Mouse (Mus musculus): ENCODE data around the gene Pkn1. TPM values are rescaled to one million over a fixed set of nuclear protein-coding genes. Genes with fewer than 3 reads are reported as not detected.
A peak's percentile ranks its signal among the peaks of the same experiment; 100 is the strongest.

The Pkn1 gene
- polyA plus RNA-seq, 1 experiment from 2014 or later = 26.1 TPM

DNA sequence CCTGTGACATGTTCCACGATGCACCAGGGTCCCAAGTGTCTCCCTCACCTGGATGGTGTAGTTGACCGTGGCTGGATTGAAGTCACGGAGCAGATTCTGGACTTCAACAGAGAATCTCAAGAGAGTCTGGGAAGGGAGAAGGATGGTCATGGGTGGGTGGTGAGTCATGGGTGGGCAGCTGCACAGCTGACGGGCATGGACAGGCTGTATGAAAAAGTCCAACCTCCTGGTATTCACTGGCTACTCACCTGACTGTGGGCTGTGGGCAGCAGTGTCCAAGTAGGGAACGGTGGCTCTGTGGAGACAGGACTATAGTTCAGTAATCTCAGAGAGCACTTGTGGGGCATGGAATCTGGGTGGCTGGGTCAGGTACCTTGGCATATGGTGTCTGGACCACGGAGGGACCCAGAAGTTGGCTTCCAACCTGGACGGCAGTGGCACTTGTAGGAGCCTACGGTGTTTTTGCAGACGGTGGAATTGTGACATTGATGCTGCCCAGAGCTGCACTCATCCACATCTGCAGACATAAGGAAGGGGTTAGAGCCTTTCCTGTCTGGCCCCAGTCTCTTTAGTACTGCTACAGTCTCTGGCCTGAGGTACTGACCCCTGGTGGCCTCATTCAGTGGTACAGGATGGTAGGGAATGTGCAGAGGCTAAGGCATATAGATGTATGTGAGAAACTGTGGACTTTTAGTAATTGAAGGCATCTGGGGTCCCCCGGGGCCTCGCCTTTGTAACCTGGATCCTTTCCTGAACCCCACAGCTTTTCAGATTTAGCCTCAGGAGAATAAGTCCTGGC is 30.2 kb upstream of the Pkn1 start:
- H3K36me3 ChIP-seq (ENCODE audit: control insufficient read depth, insufficient read depth, low read length) = peaks cover 48% of the 10 kb centered on the region
- 59% methylated on average over 11 of the region's 11 CpGs for WGBS
- ATAC-seq (ENCODE audit: low read depth) (no peak; the same call in 1 of the 2 replicates), DNase-seq (ENCODE audit: low spot score) (no peak)
- no peak overlapping the region for H3K27ac ChIP-seq (replicated peaks; ENCODE audit: low read depth, low read length)
- no peaks in the 10 kb centered on the region for H3K27me3 ChIP-seq (replicated peaks; ENCODE audit: control insufficient read depth, insufficient read depth, low read length)
- H3K9ac ChIP-seq (ENCODE audit: low read depth, low read length) = no peak overlapping the region
- H3K4me2 ChIP-seq (ENCODE audit: low read depth, low read length) = no peak overlapping the region
- no peaks in the 10 kb centered on the region for H3K4me1 ChIP-seq (ENCODE audit: control insufficient read depth, insufficient read depth, low read length)
- no peak overlapping the region for H3K4me3 ChIP-seq (ENCODE audit: low read depth, low read length)
- no peaks in the 10 kb centered on the region for H3K9me3 ChIP-seq (ENCODE audit: control insufficient read depth, low read length)

DNA sequence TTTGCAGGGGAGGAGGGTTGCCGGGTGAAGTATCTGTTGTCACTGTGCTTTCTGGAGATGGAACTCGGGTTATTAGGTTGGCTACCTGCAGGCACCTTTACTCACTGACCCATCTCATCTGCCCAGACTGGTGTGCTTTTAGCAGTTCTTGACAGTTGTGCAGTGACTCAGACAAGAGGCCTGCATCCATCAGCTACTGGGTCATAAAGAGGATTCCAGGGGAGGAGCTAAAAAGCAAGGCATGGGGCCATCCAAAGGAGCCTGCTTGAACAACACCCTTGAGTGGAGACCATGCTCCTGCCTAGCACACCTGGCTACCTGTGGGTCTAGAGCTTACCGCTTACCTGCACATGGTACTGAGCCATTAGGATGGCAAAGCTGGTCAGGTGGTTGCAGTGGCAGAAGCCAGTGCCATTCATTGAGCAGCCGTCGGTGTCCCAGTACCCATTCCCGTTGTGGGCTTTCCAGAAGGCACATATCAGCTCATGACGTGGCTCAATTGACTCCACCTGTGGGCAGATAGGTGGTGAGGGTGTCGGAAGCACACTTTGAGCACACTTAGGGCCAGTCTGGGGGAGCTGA is 26.6 kb upstream of the Pkn1 start:
- Histone ChIP-seq H3K9ac (ENCODE audit: low read depth, low read length) (no peak overlapping the region), H3K4me2 (ENCODE audit: low read depth, low read length) (no peak overlapping the region), H3K27ac (replicated peaks; ENCODE audit: low read depth, low read length) (no peak overlapping the region), H3K36me3 (ENCODE audit: control insufficient read depth, insufficient read depth, low read length) (peaks cover 74% of the 10 kb centered on the region), H3K4me1 (ENCODE audit: control insufficient read depth, insufficient read depth, low read length) (no peaks in the 10 kb centered on the region), H3K27me3 (replicated peaks; ENCODE audit: control insufficient read depth, insufficient read depth, low read length) (no peaks in the 10 kb centered on the region), H3K4me3 (ENCODE audit: low read depth, low read length) (no peak overlapping the region), H3K9me3 (ENCODE audit: control insufficient read depth, low read length) (no peaks in the 10 kb centered on the region)
- ATAC-seq (ENCODE audit: low read depth) (no peak), DNase-seq (ENCODE audit: low spot score) (no peak)
- 86% methylated on average over 8 of the region's 8 CpGs for WGBS

DNA sequence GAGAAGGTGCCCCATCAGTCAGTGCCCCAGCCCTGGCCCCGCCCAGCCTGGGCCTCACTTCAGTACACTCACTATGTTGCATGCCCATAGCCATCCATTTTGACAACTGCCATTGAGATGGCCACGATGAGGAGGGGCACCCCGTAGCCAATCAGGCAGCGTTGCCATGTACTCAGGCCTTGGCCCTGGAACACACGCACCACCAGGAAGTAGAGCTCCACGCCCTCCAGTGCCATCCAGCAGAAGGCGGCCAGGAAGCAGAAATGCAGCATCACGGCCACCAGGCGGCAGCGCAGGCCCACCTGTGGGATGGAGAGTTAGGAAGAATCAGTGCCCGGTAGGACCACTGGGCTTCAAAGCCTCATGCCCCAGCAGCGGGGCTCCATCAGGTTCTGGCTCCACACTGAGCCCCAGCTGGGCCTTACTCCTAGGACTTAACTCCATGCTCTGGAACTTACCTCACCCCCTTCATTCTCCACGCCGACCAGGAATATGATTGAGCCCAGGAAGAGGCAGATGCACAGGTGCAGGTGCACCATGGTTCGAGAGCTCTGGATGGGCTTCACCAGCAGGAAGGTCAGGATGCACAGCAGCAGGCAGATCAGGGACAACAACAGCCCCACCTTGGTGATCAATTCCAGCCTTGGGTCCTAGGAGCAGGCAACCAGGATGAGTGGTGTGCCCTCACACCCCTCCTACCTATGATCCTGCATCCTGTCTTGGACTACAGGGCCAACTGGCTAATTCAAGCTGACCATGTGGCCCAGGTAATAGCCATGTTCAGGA is 25.9 kb upstream of the Pkn1 start:
- H3K36me3 ChIP-seq (ENCODE audit: control insufficient read depth, insufficient read depth, low read length) = peaks cover 82% of the 10 kb centered on the region
- H3K4me1 ChIP-seq (ENCODE audit: control insufficient read depth, insufficient read depth, low read length) = no peaks in the 10 kb centered on the region
- H3K9me3 ChIP-seq (ENCODE audit: control insufficient read depth, low read length) = no peaks in the 10 kb centered on the region
- peak; percentile 69 for DNase-seq (ENCODE audit: low spot score)
- peak; percentile 76 for ATAC-seq (ENCODE audit: low read depth)
- 53% methylated on average over 13 of the region's 15 CpGs for WGBS
- no peak overlapping the region for H3K27ac ChIP-seq (replicated peaks; ENCODE audit: low read depth, low read length)
- no peaks in the 10 kb centered on the region for H3K27me3 ChIP-seq (replicated peaks; ENCODE audit: control insufficient read depth, insufficient read depth, low read length)
- H3K4me3 ChIP-seq (ENCODE audit: low read depth, low read length) = no peak overlapping the region
- no peak overlapping the region for H3K9ac ChIP-seq (ENCODE audit: low read depth, low read length)
- no peak overlapping the region for H3K4me2 ChIP-seq (ENCODE audit: low read depth, low read length)

DNA sequence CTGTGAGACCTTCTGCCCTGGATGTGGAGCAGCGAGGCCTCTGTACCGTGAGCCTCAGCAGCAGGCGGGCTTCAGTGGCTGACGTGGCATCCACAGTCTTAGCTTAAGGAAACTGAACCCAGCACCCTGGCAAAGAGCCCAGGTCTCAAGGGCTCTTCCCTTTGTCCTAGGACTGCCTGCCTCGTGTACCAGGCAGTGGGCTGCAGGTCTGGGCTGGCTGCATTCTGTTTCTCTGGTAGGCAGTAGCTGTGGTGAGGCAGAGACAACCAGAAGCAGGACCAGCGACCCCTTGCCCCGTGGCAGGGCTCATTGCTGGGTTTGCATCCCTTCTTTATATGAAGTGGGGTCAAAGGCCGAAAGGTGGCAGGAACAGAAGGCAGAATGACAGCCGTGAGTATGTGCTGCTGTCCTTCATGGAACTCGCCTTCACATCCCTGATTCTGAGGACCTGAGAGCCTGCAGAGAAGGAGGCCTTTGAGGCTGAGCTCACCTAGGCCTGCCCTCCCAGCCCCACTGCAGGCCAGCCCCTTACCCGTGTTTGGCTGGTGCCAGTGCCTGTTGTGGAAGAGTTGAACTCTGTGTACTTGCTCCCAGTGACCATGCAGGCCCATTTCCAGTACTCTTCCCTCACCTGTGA is 24.6 kb upstream of the Pkn1 start:
- Histone ChIP-seq H3K9me3 (ENCODE audit: control insufficient read depth, low read length) (no peaks in the 10 kb centered on the region), H3K27ac (replicated peaks; ENCODE audit: low read depth, low read length) (no peak overlapping the region), H3K27me3 (replicated peaks; ENCODE audit: control insufficient read depth, insufficient read depth, low read length) (no peaks in the 10 kb centered on the region), H3K4me2 (ENCODE audit: low read depth, low read length) (no peak overlapping the region), H3K9ac (ENCODE audit: low read depth, low read length) (no peak overlapping the region), H3K4me1 (ENCODE audit: control insufficient read depth, insufficient read depth, low read length) (no peaks in the 10 kb centered on the region), H3K36me3 (ENCODE audit: control insufficient read depth, insufficient read depth, low read length) (peaks cover 92% of the 10 kb centered on the region), H3K4me3 (ENCODE audit: low read depth, low read length) (no peak overlapping the region)
- DNase-seq (ENCODE audit: low spot score) (no peak), ATAC-seq (ENCODE audit: low read depth) (no peak)
- 81% methylated on average over 11 of the region's 11 CpGs for WGBS

DNA sequence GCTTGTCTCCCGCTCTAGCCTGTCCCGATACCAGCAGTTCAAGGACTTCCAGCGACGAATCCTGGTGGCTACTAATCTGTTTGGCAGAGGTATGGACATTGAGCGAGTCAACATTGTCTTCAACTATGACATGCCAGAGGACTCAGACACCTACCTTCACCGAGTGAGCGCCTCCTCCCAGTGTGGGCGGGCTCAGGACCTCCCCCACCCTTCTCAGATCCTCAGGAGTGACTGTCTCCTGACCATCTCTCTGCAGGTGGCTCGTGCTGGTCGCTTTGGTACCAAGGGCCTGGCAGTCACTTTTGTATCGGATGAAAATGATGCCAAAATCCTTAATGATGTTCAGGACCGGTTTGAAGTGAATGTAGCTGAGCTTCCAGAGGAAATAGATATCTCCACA is 23.7 kb upstream of the Pkn1 start:
- H3K36me3 ChIP-seq (ENCODE audit: control insufficient read depth, insufficient read depth, low read length) = peaks cover 82% of the 10 kb centered on the region
- no peaks in the 10 kb centered on the region for H3K27me3 ChIP-seq (replicated peaks; ENCODE audit: control insufficient read depth, insufficient read depth, low read length)
- no peak overlapping the region for H3K9ac ChIP-seq (ENCODE audit: low read depth, low read length)
- DNase-seq (ENCODE audit: low spot score) (no peak), ATAC-seq (ENCODE audit: low read depth) (no peak)
- H3K4me3 ChIP-seq (ENCODE audit: low read depth, low read length) = no peak overlapping the region
- no peaks in the 10 kb centered on the region for H3K4me1 ChIP-seq (ENCODE audit: control insufficient read depth, insufficient read depth, low read length)
- no peak overlapping the region for H3K27ac ChIP-seq (replicated peaks; ENCODE audit: low read depth, low read length)
- no peak overlapping the region for H3K4me2 ChIP-seq (ENCODE audit: low read depth, low read length)
- H3K9me3 ChIP-seq (ENCODE audit: control insufficient read depth, low read length) = no peaks in the 10 kb centered on the region
- WGBS = 93% methylated on average over 12 of the region's 12 CpGs

DNA sequence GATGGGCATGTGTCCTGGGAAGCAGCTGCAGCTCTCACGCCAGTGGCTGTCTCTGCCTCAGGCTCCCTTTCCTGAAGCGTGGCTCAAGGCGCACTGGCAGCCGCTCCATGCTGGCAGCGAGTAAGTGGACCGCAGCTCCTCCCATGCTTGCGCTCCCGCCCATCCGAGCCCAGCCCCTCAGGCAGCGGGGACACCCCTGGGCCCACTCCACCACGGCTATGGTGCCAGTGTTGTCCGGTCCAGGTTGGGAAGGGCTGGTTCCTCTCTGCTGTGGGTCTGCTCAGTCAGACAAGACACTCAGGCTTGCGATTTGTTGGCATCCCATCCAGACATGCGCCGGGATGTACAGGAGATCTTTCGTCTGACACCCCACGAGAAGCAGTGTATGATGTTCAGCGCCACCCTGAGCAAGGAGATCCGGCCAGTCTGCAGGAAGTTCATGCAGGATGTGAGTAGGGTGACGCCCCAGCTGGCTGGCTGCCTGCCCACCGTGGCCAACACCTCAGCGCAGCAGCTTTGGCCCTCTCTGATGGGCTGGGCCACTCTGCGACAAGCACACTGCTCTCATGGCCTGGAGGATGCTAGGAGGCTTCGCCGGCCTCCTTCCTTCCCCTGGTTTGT is 22.5 kb upstream of the Pkn1 start:
- no peak for DNase-seq (ENCODE audit: low spot score)
- H3K4me2 ChIP-seq (ENCODE audit: low read depth, low read length) = no peak overlapping the region
- no peak overlapping the region for H3K9ac ChIP-seq (ENCODE audit: low read depth, low read length)
- H3K27ac ChIP-seq (replicated peaks; ENCODE audit: low read depth, low read length) = no peak overlapping the region
- no peak overlapping the region for H3K4me3 ChIP-seq (ENCODE audit: low read depth, low read length)
- H3K36me3 ChIP-seq (ENCODE audit: control insufficient read depth, insufficient read depth, low read length) = peaks cover 74% of the 10 kb centered on the region
- no peak for ATAC-seq (ENCODE audit: low read depth)
- WGBS = 88% methylated on average over 24 of the region's 25 CpGs
- no peaks in the 10 kb centered on the region for H3K4me1 ChIP-seq (ENCODE audit: control insufficient read depth, insufficient read depth, low read length)
- H3K27me3 ChIP-seq (replicated peaks; ENCODE audit: control insufficient read depth, insufficient read depth, low read length) = no peaks in the 10 kb centered on the region
- no peaks in the 10 kb centered on the region for H3K9me3 ChIP-seq (ENCODE audit: control insufficient read depth, low read length)

DNA sequence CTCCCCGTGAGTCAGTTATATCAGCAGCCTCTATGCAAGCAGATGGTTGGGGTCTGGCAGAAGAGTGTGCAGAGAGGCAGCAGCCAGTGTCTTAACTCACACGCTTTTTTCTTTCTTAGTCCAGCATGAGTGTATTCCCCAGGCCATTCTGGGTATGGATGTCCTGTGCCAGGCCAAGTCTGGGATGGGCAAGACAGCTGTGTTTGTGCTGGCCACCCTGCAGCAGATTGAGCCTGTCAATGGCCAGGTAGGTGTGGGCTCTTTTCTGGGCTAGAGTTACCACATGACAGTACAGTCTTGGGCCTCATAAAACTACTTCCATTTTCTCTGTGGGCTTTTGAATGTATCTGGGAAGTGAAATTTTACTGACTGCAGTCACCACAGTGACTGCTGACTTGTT is 20.7 kb upstream of the Pkn1 start:
- Histone ChIP-seq H3K9me3 (ENCODE audit: control insufficient read depth, low read length) (no peaks in the 10 kb centered on the region), H3K27me3 (replicated peaks; ENCODE audit: control insufficient read depth, insufficient read depth, low read length) (no peaks in the 10 kb centered on the region), H3K36me3 (ENCODE audit: control insufficient read depth, insufficient read depth, low read length) (peaks cover 60% of the 10 kb centered on the region), H3K4me1 (ENCODE audit: control insufficient read depth, insufficient read depth, low read length) (peaks cover 6% of the 10 kb centered on the region), H3K27ac (replicated peaks; ENCODE audit: low read depth, low read length) (no peak overlapping the region), H3K4me2 (ENCODE audit: low read depth, low read length) (no peak overlapping the region), H3K9ac (ENCODE audit: low read depth, low read length) (no peak overlapping the region), H3K4me3 (ENCODE audit: low read depth, low read length) (no peak overlapping the region)
- DNase-seq (ENCODE audit: low spot score) (no peak), ATAC-seq (ENCODE audit: low read depth) (no peak)
- 79% methylated on average over 2 of the region's 2 CpGs for WGBS

DNA sequence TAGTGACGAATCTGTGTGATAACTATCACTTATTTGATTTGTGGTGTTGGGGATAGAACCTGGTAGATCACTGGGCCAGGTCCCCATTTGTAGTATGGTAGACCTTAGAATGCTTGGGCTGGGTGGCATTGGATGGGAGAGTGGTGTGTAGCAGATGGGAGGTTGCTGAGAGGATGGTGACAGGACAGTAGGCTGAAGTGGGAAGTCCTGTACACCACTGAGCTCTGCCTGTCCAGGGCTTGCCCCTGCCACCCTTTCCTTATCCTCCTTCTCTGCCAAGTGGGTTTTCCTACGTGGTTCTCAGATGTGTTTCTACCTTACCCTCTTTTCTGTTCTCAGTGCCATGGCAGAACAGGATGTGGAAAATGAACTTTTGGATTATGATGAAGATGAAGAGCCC is 20.1 kb upstream of the Pkn1 start:
- no peak for ATAC-seq (ENCODE audit: low read depth)
- WGBS = 85% methylated on average over 2 of the region's 2 CpGs

More for the DNA sequence above, 20.1 kb upstream of the Pkn1 start:
- H3K4me1 ChIP-seq (ENCODE audit: control insufficient read depth, insufficient read depth, low read length) = peaks cover 6% of the 10 kb centered on the region
- peaks cover 53% of the 10 kb centered on the region for H3K36me3 ChIP-seq (ENCODE audit: control insufficient read depth, insufficient read depth, low read length)
- H3K9me3 ChIP-seq (ENCODE audit: control insufficient read depth, low read length) = no peaks in the 10 kb centered on the region
- H3K27ac ChIP-seq (replicated peaks; ENCODE audit: low read depth, low read length) = no peak overlapping the region
- H3K9ac ChIP-seq (ENCODE audit: low read depth, low read length) = no peak overlapping the region
- H3K4me2 ChIP-seq (ENCODE audit: low read depth, low read length) = no peak overlapping the region
- no peaks in the 10 kb centered on the region for H3K27me3 ChIP-seq (replicated peaks; ENCODE audit: control insufficient read depth, insufficient read depth, low read length)
- H3K4me3 ChIP-seq (ENCODE audit: low read depth, low read length) = no peak overlapping the region
- no peak for DNase-seq (ENCODE audit: low spot score)

Measured in embryonic facial prominence, embryonic 14.5 days (tissue).